Mouse (Mus musculus) bone marrow macrophage, adult 2 months (primary cell): ENCODE measurements around the gene Cd7.

Source experiments
- CTCF ChIP-seq: IDR thresholded peaks from 2 replicates; pipeline ENCODE4 v1.5.1; 2012; ENCODE audit warnings: low read depth, mild to moderate bottlenecking, low read length, moderate library complexity
- POLR2A ChIP-seq: IDR thresholded peaks from 2 replicates; pipeline ENCODE4 v1.6.1; 2012; ENCODE audit warnings: mild to moderate bottlenecking, low read depth, low read length, borderline replicate concordance

GRCm38 (mm10) chr11:121058956-121059355, 19.7 kb upstream of the Cd7 start:
- TF ChIP-seq POLR2A = no peak
- no peak for TF ChIP-seq CTCF
